Mouse (Mus musculus): ENCODE data around the gene Ctsh. TPM values are rescaled to one million over a fixed set of nuclear protein-coding genes. Genes with fewer than 3 reads are reported as not detected.
"Not testable (repeated sequence)": the region's sequence is repeated elsewhere in the genome, so short reads cannot be mapped to it uniquely, and the experiment has no call there.

The Ctsh gene
- polyA plus RNA-seq, 1 experiment from 2014 or later = 132 TPM

DNA sequence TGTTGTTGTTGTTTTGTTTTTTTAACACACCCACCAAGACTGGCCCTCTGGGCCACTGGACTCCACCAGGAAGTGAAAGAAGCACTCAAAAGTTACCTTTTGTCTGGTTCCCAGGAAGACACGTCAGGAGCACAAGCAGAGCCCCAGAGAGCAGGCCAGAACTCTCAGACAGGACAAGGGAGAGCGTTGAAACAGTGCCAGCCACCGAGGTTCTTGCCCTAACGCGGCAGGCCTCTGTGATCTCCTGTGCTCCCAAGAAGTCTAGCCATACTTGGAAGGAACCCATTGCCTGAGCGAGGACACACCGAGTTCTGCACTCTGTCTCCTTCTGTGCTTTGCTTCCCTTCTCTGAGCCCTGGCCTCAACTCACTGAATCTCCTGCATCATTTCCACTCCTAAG is 16.2 kb downstream of the Ctsh start:
- Histone ChIP-seq H3K27ac (ENCODE audit: low read depth) (no peak overlapping the region), H3K9me3 (ENCODE audit: low read depth, low read length) (no peaks in the 10 kb centered on the region), H3K9ac (no peak overlapping the region), H3K4me2 (no peak overlapping the region), H3K27me3 (ENCODE audit: insufficient read depth, low read length) (no peaks in the 10 kb centered on the region), H3K4me3 (ENCODE audit: low read depth, low read length) (no peak overlapping the region), H3K4me1 (ENCODE audit: insufficient read depth) (peaks cover 3% of the 10 kb centered on the region; the same call in 1 of the 2 replicates), H3K36me3 (ENCODE audit: insufficient read depth) (no peaks in the 10 kb centered on the region)
- ATAC-seq (ENCODE audit: insufficient read depth) (no peak), DNase-seq (no peak)
- TF ChIP-seq CTCF (IDR thresholded peaks at IDR 0.05; ENCODE audit: low read depth) = no peak
- 77% methylated on average over 7 of the region's 7 CpGs for WGBS

DNA sequence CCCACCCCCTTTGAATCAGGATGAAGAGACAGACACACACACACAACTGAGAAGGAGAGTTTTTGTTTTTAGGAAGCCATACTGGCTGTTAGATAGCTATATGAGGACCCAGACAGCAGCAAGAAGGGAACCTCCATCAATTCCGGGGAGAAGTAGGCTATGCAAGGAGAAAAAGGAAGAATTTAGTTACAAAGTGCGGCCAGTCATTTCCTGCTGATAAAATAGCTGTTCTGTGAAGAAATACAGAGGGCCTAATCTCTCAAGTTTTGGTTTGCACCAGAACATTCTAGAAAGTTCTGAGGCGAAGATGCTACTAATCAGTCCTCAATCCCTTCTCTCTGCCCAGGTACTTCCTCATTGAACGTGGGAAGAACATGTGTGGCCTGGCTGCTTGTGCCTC is 21.4 kb downstream of the Ctsh start:
- Histone ChIP-seq H3K27me3 (ENCODE audit: insufficient read depth, low read length) (no peaks in the 10 kb centered on the region), H3K4me3 (ENCODE audit: low read depth, low read length) (no peak overlapping the region), H3K4me2 (no peak overlapping the region), H3K27ac (ENCODE audit: low read depth) (no peak overlapping the region), H3K9ac (no peak overlapping the region), H3K36me3 (ENCODE audit: insufficient read depth) (no peaks in the 10 kb centered on the region), H3K9me3 (ENCODE audit: low read depth, low read length) (no peaks in the 10 kb centered on the region), H3K4me1 (ENCODE audit: insufficient read depth) (no peaks in the 10 kb centered on the region)
- TF ChIP-seq CTCF (IDR thresholded peaks at IDR 0.05; ENCODE audit: low read depth) = no peak
- DNase-seq (no peak), ATAC-seq (ENCODE audit: insufficient read depth) (no peak)
- 62% methylated on average over 4 of the region's 4 CpGs for WGBS

DNA sequence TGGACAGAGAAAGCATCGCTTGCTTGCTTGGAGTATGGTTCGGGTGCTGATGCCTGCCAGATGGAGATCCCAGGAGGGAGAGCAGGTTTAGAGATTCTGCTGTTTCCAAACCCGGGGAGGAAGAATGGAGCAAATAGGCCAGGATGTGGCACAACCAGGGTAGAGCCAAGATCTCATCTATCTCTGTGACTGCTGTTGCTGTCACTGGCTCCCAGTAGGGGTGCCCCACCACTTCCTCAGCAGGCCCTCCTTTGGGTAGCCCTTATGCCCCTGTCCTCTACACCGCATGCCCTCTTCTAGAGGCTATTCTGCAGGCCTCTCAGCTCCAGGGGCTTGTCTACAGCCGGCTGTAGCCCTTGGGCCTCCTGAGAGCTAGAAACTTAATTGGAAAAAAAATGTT is 22.2 kb downstream of the Ctsh start:
- no peak overlapping the region for H3K4me3 ChIP-seq (ENCODE audit: low read depth, low read length)
- DNase-seq (no peak), ATAC-seq (ENCODE audit: insufficient read depth) (no peak; the same call in 1 of the 2 replicates)
- 80% methylated on average over 5 of the region's 5 CpGs for WGBS
- H3K4me2 ChIP-seq = no peak overlapping the region
- no peaks in the 10 kb centered on the region for H3K9me3 ChIP-seq (ENCODE audit: low read depth, low read length)
- no peak overlapping the region for H3K9ac ChIP-seq
- H3K27ac ChIP-seq (ENCODE audit: low read depth) = no peak overlapping the region
- no peaks in the 10 kb centered on the region for H3K27me3 ChIP-seq (ENCODE audit: insufficient read depth, low read length)
- no peaks in the 10 kb centered on the region for H3K4me1 ChIP-seq (ENCODE audit: insufficient read depth)
- H3K36me3 ChIP-seq (ENCODE audit: insufficient read depth) = no peaks in the 10 kb centered on the region
- TF ChIP-seq CTCF (IDR thresholded peaks at IDR 0.05; ENCODE audit: low read depth) = no peak

DNA sequence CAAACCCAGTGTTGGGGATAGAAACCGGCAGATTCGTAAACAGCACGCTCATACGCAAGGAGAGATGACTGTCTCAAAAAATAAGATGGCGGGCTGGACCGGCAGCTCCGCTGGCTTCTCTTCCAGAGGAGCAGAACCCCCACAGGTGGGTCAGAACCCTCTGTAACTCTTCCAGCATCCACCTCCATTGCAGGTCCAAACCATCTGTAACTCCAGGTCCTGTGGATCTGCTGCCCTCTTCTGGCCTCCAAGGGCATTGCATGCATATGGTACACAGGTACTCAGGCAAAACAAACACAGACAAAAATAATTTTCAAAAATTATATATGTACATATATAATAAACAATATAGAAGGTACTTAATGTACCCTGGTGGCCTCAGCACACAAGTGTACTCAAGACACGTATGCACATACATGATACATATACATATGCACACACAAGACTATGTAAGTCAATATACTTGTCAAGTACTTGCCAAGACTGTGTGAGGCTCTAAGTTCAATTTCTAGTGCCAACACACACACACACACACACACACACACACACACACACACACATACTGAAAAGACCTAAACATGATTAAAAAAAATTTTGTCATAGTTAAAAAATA is 23.0 kb downstream of the Ctsh start:
- no peak overlapping the region for H3K4me2 ChIP-seq
- 60% methylated on average over 8 of the region's 8 CpGs for WGBS
- DNase-seq = peak; percentile 78
- H3K9me3 ChIP-seq (ENCODE audit: low read depth, low read length) = no peaks in the 10 kb centered on the region
- no peaks in the 10 kb centered on the region for H3K36me3 ChIP-seq (ENCODE audit: insufficient read depth)
- no peak overlapping the region for H3K27ac ChIP-seq (ENCODE audit: low read depth)
- peak; percentile 93 for TF ChIP-seq CTCF (IDR thresholded peaks at IDR 0.05; ENCODE audit: low read depth)
- no peak overlapping the region for H3K9ac ChIP-seq
- H3K4me3 ChIP-seq (ENCODE audit: low read depth, low read length) = no peak overlapping the region
- no peaks in the 10 kb centered on the region for H3K4me1 ChIP-seq (ENCODE audit: insufficient read depth)
- ATAC-seq (ENCODE audit: insufficient read depth) = peak; percentile 67; the same call in 1 of the 2 replicates
- H3K27me3 ChIP-seq (ENCODE audit: insufficient read depth, low read length) = no peaks in the 10 kb centered on the region

DNA sequence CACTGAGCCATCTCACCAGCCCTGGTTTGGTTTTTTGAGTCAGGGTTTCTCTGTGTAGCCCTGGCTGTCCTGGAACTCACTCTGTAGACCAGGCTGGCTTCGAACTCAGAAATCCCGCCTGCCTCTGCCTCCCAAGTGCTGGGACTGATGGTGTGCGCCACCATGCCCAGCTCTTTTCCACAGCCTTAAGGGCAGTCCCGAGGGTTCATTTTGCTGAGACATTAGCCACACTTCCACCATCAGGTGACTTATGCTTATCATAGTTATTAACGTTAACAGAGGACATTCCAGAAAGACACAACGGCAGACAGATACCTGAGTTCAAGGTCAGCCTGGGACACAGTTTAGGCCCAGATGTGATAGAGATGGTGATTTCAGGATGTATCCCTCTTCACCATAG is 28.0 kb downstream of the Ctsh start:
- WGBS = 78% methylated on average over 6 of the region's 6 CpGs
- ATAC-seq (ENCODE audit: insufficient read depth); H3K9ac ChIP-seq; H3K4me3 ChIP-seq (ENCODE audit: low read depth, low read length); H3K9me3 ChIP-seq (ENCODE audit: low read depth, low read length); H3K36me3 ChIP-seq (ENCODE audit: insufficient read depth); H3K27ac ChIP-seq (ENCODE audit: low read depth); DNase-seq; H3K4me1 ChIP-seq (ENCODE audit: insufficient read depth); H3K27me3 ChIP-seq (ENCODE audit: insufficient read depth, low read length); H3K4me2 ChIP-seq: not testable (repeated sequence)

DNA sequence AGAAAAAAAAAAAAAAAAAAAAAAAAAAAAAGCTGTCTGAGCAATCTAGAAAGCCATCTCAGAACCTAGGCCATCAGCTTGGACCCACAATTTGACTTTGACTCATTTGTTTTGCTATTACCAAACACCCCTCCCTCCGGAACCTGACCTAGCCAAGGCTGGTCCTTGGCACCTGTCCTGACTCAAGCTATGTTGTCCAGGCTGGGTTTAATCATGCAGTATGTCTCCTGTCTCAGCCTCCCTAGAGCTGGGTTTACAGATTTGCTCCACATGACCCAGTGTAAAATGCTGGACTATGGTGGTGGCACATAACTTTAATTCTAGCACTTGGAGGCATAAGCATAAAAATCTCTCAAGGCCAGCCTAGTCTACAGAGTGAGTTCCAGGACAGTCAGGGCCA is 29.0 kb downstream of the Ctsh start:
- H3K4me2 ChIP-seq = no peak overlapping the region
- no peak overlapping the region for H3K4me3 ChIP-seq (ENCODE audit: low read depth, low read length)
- no peak for ATAC-seq (ENCODE audit: insufficient read depth)
- no peaks in the 10 kb centered on the region for H3K9me3 ChIP-seq (ENCODE audit: low read depth, low read length)
- H3K27ac ChIP-seq (ENCODE audit: low read depth) = no peak overlapping the region
- 96% methylated on average over 1 of the region's 1 CpGs for WGBS
- DNase-seq = no peak
- H3K9ac ChIP-seq = no peak overlapping the region
- no peaks in the 10 kb centered on the region for H3K27me3 ChIP-seq (ENCODE audit: insufficient read depth, low read length)
- TF ChIP-seq CTCF (IDR thresholded peaks at IDR 0.05; ENCODE audit: low read depth) = no peak
- H3K36me3 ChIP-seq (ENCODE audit: insufficient read depth) = peaks cover 11% of the 10 kb centered on the region
- H3K4me1 ChIP-seq (ENCODE audit: insufficient read depth) = no peaks in the 10 kb centered on the region

DNA sequence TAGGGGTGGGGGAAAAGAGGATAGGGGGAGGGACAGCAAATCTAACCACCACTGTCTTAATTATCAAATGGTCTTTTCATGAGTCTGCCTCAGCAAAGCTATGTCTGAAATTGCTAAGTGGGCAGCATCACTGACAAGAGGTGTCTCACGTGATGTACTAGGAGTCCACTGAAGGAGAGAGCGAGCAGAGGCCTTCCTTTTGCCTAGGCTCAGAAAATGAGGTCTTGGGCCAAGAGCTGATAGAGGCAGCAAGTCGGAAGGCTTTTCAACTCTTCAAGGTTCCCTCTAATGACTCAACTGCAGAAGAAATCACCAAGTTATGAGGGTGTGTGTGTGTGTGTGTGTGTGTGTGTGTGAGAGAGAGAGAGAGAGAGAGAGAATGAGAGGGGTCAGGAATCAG is 30.2 kb downstream of the Ctsh start:
- no peak for TF ChIP-seq CTCF (IDR thresholded peaks at IDR 0.05; ENCODE audit: low read depth)
- H3K4me3 ChIP-seq (ENCODE audit: low read depth, low read length) = no peak overlapping the region
- ATAC-seq (ENCODE audit: insufficient read depth) (no peak), DNase-seq (no peak)
- peaks cover 21% of the 10 kb centered on the region for H3K36me3 ChIP-seq (ENCODE audit: insufficient read depth)
- no peaks in the 10 kb centered on the region for H3K9me3 ChIP-seq (ENCODE audit: low read depth, low read length)
- 87% methylated on average over 3 of the region's 3 CpGs for WGBS
- no peaks in the 10 kb centered on the region for H3K27me3 ChIP-seq (ENCODE audit: insufficient read depth, low read length)
- H3K4me2 ChIP-seq = no peak overlapping the region
- H3K27ac ChIP-seq (ENCODE audit: low read depth) = no peak overlapping the region
- H3K4me1 ChIP-seq (ENCODE audit: insufficient read depth) = no peaks in the 10 kb centered on the region
- H3K9ac ChIP-seq = no peak overlapping the region
